Mouse (Mus musculus): Measurements from ENCODE around the gene Stra6. TPM values are rescaled to one million over a fixed set of nuclear protein-coding genes. Genes with fewer than 3 reads are reported as not detected.

The Stra6 gene
- polyA plus RNA-seq, 1 experiment from 2014 or later = 8.6 TPM

DNA sequence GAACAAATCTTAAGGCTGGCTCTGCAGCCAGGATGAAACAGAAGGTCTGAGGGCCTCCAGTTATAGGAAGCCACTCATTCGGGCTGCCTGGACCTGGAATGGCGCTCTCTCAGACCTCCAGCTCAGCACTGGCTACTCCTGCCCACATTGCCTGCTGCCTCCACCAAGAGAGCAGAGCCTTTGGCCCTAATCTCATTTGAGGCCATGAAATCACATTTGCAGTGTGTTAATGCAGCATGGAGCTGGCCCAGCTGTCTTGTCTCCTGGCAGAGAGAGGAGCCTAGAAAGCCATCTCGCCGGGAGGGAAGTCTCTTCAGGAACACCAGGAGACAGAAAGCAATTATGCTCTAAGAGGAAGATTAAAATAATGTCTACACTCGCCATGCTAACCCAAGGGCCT is 43.9 kb downstream of the Stra6 start:
- H3K9ac ChIP-seq (ENCODE audit: low read length) = no peak overlapping the region
- no peak overlapping the region for H3K4me2 ChIP-seq (ENCODE audit: low read length)
- no peak overlapping the region for H3K27ac ChIP-seq (ENCODE audit: low read depth)
- H3K4me1 ChIP-seq (replicated peaks; ENCODE audit: control insufficient read depth, insufficient read depth, low read length) = 0 out of 2 replicates have a peak, but pooled peaks cover 5% of the 10 kb centered on the region
- no peak for ATAC-seq (replicated peaks; ENCODE audit: low FRiP score, low TSS enrichment, low read depth)
- no peak overlapping the region for H3K4me3 ChIP-seq (ENCODE audit: low read depth, low read length)
- WGBS = 61% methylated on average over 5 of the region's 5 CpGs
- no peaks in the 10 kb centered on the region for H3K9me3 ChIP-seq (ENCODE audit: control insufficient read depth, low read length)
- no peaks in the 10 kb centered on the region for H3K36me3 ChIP-seq (ENCODE audit: control insufficient read depth, insufficient read depth, low read length)
- DNase-seq (ENCODE audit: low spot score) = no peak
- H3K27me3 ChIP-seq (replicated peaks; ENCODE audit: control insufficient read depth, insufficient read depth, low read length) = no peaks in the 10 kb centered on the region

DNA sequence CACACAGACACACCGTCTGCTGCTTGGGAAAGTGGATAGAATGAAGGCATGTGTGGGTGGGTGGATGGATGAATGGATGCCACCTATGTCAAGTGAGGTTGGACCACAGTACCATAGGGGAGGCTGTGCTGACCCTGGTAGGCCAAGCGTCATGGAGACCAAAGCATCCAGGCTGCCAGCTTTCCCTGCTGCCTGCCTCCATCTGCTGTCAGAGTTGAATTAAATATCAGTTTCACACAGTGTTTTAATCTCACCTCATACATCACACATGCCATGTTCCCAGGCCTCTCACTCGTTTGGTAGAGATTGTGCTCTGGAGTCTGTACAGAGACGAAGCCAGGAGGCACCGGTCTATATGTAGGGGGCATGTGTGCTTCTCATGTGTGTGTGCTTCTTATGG is 47.2 kb downstream of the Stra6 start:
- Histone ChIP-seq H3K4me3 (ENCODE audit: low read depth, low read length) (no peak overlapping the region), H3K4me2 (ENCODE audit: low read length) (no peak overlapping the region), H3K4me1 (replicated peaks; ENCODE audit: control insufficient read depth, insufficient read depth, low read length) (peaks cover 27% of the 10 kb centered on the region), H3K27me3 (replicated peaks; ENCODE audit: control insufficient read depth, insufficient read depth, low read length) (peaks cover 14% of the 10 kb centered on the region; the same call in 1 of the 2 replicates), H3K9me3 (ENCODE audit: control insufficient read depth, low read length) (no peaks in the 10 kb centered on the region), H3K9ac (ENCODE audit: low read length) (no peak overlapping the region), H3K27ac (ENCODE audit: low read depth) (no peak overlapping the region), H3K36me3 (ENCODE audit: control insufficient read depth, insufficient read depth, low read length) (no peaks in the 10 kb centered on the region)
- 76% methylated on average over 5 of the region's 5 CpGs for WGBS
- no peak for ATAC-seq (replicated peaks; ENCODE audit: low FRiP score, low TSS enrichment, low read depth)
- DNase-seq (ENCODE audit: low spot score) = no peak

DNA sequence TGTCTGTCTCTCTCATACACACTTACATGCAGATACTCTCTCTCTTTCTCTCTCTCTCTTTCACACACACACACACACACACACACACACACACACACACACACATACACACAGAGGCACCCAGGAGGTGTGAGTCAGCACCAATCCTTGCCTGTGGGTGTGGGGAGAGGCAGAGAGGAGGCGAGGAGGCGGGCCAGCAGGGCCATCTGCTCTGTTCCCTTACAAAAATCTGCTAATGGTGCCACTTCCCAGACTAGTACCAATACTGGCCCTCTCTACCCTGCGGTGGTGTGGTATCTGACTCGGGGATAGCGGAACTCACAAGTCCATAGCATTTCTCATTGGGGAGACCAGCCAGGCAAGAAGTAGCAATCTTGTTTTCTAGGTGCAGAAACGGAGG is 47.8 kb downstream of the Stra6 start:
- H3K4me2 ChIP-seq (ENCODE audit: low read length) = no peak overlapping the region
- H3K4me1 ChIP-seq (replicated peaks; ENCODE audit: control insufficient read depth, insufficient read depth, low read length) = peaks cover 34% of the 10 kb centered on the region
- no peaks in the 10 kb centered on the region for H3K9me3 ChIP-seq (ENCODE audit: control insufficient read depth, low read length)
- peaks cover 14% of the 10 kb centered on the region; the same call in 1 of the 2 replicates for H3K27me3 ChIP-seq (replicated peaks; ENCODE audit: control insufficient read depth, insufficient read depth, low read length)
- H3K36me3 ChIP-seq (ENCODE audit: control insufficient read depth, insufficient read depth, low read length) = no peaks in the 10 kb centered on the region
- WGBS = 54% methylated on average over 6 of the region's 6 CpGs
- DNase-seq (ENCODE audit: low spot score) (no peak), ATAC-seq (replicated peaks; ENCODE audit: low FRiP score, low TSS enrichment, low read depth) (no peak)
- H3K27ac ChIP-seq (ENCODE audit: low read depth) = no peak overlapping the region
- H3K4me3 ChIP-seq (ENCODE audit: low read depth, low read length) = no peak overlapping the region
- no peak overlapping the region for H3K9ac ChIP-seq (ENCODE audit: low read length)

DNA sequence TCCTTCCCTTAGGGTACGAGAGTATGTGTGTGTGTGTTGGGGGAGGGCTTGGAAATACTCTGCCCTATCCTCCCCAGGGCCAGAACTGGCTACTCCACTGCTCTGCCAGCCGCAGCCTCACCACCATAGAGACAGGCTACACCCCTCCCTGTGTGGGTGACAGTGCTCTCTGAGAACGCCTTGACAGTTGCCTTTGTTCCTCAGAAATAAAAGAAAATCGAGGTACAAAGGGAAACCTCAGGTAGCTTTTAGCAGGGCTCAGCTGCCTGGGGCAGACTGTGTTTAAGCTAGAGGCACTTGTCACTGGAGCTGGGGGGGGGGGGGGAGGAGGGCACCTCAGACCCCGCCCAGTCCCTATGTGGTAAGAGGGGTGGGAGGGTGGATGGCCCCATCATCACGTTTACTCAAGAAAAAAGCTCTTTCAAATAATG is 48.7 kb downstream of the Stra6 start:
- H3K9me3 ChIP-seq (ENCODE audit: control insufficient read depth, low read length) = no peaks in the 10 kb centered on the region
- peaks cover 14% of the 10 kb centered on the region; the same call in 1 of the 2 replicates for H3K27me3 ChIP-seq (replicated peaks; ENCODE audit: control insufficient read depth, insufficient read depth, low read length)
- no peak overlapping the region for H3K4me3 ChIP-seq (ENCODE audit: low read depth, low read length)
- no peaks in the 10 kb centered on the region for H3K36me3 ChIP-seq (ENCODE audit: control insufficient read depth, insufficient read depth, low read length)
- DNase-seq (ENCODE audit: low spot score) (no peak), ATAC-seq (replicated peaks; ENCODE audit: low FRiP score, low TSS enrichment, low read depth) (peak; percentile 65)
- WGBS = 27% methylated on average over 6 of the region's 6 CpGs
- peaks cover 34% of the 10 kb centered on the region for H3K4me1 ChIP-seq (replicated peaks; ENCODE audit: control insufficient read depth, insufficient read depth, low read length)
- H3K9ac ChIP-seq (ENCODE audit: low read length) = no peak overlapping the region
- no peak overlapping the region for H3K27ac ChIP-seq (ENCODE audit: low read depth)
- H3K4me2 ChIP-seq (ENCODE audit: low read length) = no peak overlapping the region

DNA sequence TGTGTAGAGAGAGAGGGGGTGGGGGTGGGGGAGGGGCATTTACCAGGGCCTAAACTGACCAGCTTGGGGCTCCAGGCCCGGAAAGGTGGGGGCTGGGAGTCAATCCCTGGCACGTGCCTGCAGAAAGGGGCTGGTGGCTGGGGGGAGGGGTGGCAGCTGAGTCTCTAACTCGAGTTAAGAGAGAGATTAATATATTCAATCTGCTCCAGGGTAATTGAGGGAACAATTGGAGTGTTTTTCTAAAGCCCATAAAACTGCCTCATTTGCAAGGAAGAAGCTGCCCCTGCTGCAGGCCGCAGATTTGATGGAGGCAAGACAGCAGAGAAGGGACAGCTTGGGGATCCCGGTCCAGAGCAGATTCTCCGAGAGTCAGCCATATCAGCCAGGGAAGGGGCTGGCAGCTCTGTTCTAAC is 49.3 kb downstream of the Stra6 start:
- H3K36me3 ChIP-seq (ENCODE audit: control insufficient read depth, insufficient read depth, low read length) = no peaks in the 10 kb centered on the region
- WGBS = 15% methylated on average over 6 of the region's 6 CpGs
- peak; percentile 63 for ATAC-seq (replicated peaks; ENCODE audit: low FRiP score, low TSS enrichment, low read depth)
- peak overlapping the region; percentile 38 for H3K4me2 ChIP-seq (ENCODE audit: low read length)
- peaks cover 14% of the 10 kb centered on the region; the same call in 1 of the 2 replicates for H3K27me3 ChIP-seq (replicated peaks; ENCODE audit: control insufficient read depth, insufficient read depth, low read length)
- DNase-seq (ENCODE audit: low spot score) = peak; percentile 77
- peaks cover 34% of the 10 kb centered on the region for H3K4me1 ChIP-seq (replicated peaks; ENCODE audit: control insufficient read depth, insufficient read depth, low read length)
- no peak overlapping the region for H3K4me3 ChIP-seq (ENCODE audit: low read depth, low read length)
- H3K9me3 ChIP-seq (ENCODE audit: control insufficient read depth, low read length) = no peaks in the 10 kb centered on the region
- H3K9ac ChIP-seq (ENCODE audit: low read length) = no peak overlapping the region
- H3K27ac ChIP-seq (ENCODE audit: low read depth) = peak overlapping the region; percentile 64

DNA sequence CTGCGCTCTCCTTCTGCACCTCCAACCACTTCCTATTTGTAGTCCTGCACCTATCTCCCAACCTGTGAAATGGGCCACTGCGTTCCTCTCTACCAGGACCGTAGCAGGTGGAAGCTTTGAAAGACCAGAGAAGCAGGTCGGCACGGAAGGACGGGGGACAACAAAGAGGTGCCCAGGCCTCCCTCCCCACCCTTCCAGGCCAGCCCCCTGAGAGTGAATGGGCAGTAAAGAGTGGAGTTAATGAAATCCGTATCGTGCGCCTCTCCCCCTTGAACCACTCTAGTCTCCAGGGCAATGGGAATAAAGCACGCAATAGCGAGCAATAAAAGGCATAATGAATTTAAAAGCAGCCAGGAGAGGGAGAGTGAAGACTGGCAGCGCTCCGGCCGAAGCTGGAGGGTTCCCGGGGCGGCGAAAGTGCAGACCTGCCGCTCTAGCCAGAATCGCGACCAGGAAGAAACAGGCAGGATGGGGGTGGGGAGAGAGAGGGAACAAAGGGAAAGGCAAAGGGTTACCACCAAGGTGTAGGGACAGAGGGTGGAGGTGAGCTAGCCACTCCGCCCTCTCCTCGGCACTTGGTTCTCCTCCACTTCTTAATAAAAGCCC is 49.8 kb downstream of the Stra6 start:
- ATAC-seq (replicated peaks; ENCODE audit: low FRiP score, low TSS enrichment, low read depth) (no peak; the same call in 1 of the 2 replicates), DNase-seq (ENCODE audit: low spot score) (no peak)
- Histone ChIP-seq H3K4me2 (ENCODE audit: low read length) (peak overlapping the region; percentile 38), H3K27me3 (replicated peaks; ENCODE audit: control insufficient read depth, insufficient read depth, low read length) (peaks cover 14% of the 10 kb centered on the region; the same call in 1 of the 2 replicates), H3K4me3 (ENCODE audit: low read depth, low read length) (no peak overlapping the region), H3K27ac (ENCODE audit: low read depth) (peak overlapping the region; percentile 64), H3K9me3 (ENCODE audit: control insufficient read depth, low read length) (no peaks in the 10 kb centered on the region), H3K36me3 (ENCODE audit: control insufficient read depth, insufficient read depth, low read length) (no peaks in the 10 kb centered on the region), H3K9ac (ENCODE audit: low read length) (no peak overlapping the region), H3K4me1 (replicated peaks; ENCODE audit: control insufficient read depth, insufficient read depth, low read length) (peaks cover 34% of the 10 kb centered on the region)
- WGBS = 6% methylated on average over 22 of the region's 22 CpGs

DNA sequence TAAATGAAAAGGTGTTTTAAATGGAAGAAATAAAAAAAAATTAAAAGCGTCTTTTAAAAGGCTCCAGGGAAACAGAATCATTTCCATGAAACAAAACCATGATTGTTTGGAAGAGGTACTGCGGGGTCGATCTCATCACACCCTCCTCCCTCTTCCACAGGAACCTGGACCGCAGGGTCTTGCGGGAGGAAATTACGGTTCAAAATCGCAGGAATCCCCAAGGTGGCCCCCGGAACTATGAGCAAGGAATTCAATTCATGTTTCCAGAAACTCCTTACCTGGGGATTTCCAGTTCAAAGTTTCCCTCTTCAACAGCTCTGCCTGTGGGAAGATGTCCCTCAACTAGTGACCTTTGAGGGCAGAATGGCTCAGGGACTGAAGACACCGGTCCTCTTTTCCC is 50.4 kb downstream of the Stra6 start:
- no peak overlapping the region; the same call in 1 of the 2 replicates for H3K27ac ChIP-seq (ENCODE audit: low read depth)
- no peaks in the 10 kb centered on the region for H3K9me3 ChIP-seq (ENCODE audit: control insufficient read depth, low read length)
- H3K9ac ChIP-seq (ENCODE audit: low read length) = no peak overlapping the region
- peaks cover 14% of the 10 kb centered on the region; the same call in 1 of the 2 replicates for H3K27me3 ChIP-seq (replicated peaks; ENCODE audit: control insufficient read depth, insufficient read depth, low read length)
- H3K36me3 ChIP-seq (ENCODE audit: control insufficient read depth, insufficient read depth, low read length) = no peaks in the 10 kb centered on the region
- peaks cover 34% of the 10 kb centered on the region for H3K4me1 ChIP-seq (replicated peaks; ENCODE audit: control insufficient read depth, insufficient read depth, low read length)
- WGBS = 14% methylated on average over 9 of the region's 9 CpGs
- DNase-seq (ENCODE audit: low spot score) (no peak), ATAC-seq (replicated peaks; ENCODE audit: low FRiP score, low TSS enrichment, low read depth) (no peak)
- no peak overlapping the region for H3K4me3 ChIP-seq (ENCODE audit: low read depth, low read length)
- peak overlapping the region; percentile 38; the same call in 1 of the 2 replicates for H3K4me2 ChIP-seq (ENCODE audit: low read length)

DNA sequence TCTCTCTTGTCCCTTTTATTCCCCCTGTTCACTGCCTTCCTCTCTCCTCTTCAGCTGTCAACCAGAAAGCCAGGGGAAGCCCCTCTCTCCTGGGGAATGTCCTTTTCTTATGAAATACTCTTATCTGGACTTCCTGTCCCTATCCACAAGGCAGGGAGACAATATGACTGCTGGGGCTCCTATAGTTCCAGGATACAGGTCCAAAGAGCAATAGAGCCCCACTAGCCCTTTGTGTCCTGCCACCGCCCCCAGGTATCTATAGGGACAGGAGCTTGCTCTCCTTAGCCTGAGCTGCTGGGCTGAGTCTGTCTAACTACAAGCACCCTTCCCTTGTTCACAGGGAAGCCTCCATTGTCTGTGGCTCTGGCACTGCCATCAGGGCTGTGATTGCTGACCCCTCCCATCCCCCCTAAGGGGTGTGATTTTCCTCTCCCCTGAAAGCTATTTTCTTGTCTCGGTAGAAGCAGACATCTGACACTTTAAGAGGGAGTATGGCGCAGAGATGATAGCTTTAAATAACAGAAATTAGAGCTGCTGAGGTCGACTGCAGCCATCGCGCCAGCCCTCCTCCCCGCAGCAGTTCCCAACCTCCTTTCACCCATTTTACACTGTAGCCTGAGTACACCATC is 51.8 kb downstream of the Stra6 start:
- no peaks in the 10 kb centered on the region for H3K36me3 ChIP-seq (ENCODE audit: control insufficient read depth, insufficient read depth, low read length)
- ATAC-seq (replicated peaks; ENCODE audit: low FRiP score, low TSS enrichment, low read depth) (no peak), DNase-seq (ENCODE audit: low spot score) (no peak)
- no peak overlapping the region for H3K27ac ChIP-seq (ENCODE audit: low read depth)
- H3K27me3 ChIP-seq (replicated peaks; ENCODE audit: control insufficient read depth, insufficient read depth, low read length) = peaks cover 14% of the 10 kb centered on the region; the same call in 1 of the 2 replicates
- H3K4me1 ChIP-seq (replicated peaks; ENCODE audit: control insufficient read depth, insufficient read depth, low read length) = peaks cover 34% of the 10 kb centered on the region
- no peak overlapping the region for H3K4me3 ChIP-seq (ENCODE audit: low read depth, low read length)
- 29% methylated on average over 7 of the region's 7 CpGs for WGBS
- no peak overlapping the region for H3K4me2 ChIP-seq (ENCODE audit: low read length)
- no peaks in the 10 kb centered on the region for H3K9me3 ChIP-seq (ENCODE audit: control insufficient read depth, low read length)
- H3K9ac ChIP-seq (ENCODE audit: low read length) = no peak overlapping the region
